Mouse (Mus musculus): ENCODE data around the gene Sdk2.

- TF ChIP-seq CTCF (IDR thresholded peaks at IDR 0.05 in 2 of 3, conservative IDR thresholded peaks at IDR 0.05 in 1 of 3; ENCODE audit: control insufficient read depth in 1 of 3, insufficient read depth in 1 of 3, low read depth in 2 of 3, low read length in 3 of 3, poor library complexity in 1 of 3, severe bottlenecking in 1 of 3) (no peak), POLR2A (IDR thresholded peaks at IDR 0.05; ENCODE audit: control insufficient read depth in 1 of 2, insufficient read depth in 1 of 2, low read depth in 1 of 2, low read length in 2 of 2, poor library complexity in 1 of 2) (no peak), EP300 (IDR thresholded peaks at IDR 0.05; ENCODE audit: low read depth in 1 of 2, low read length in 2 of 2) (no peak), RCOR1 (IDR thresholded peaks at IDR 0.05; ENCODE audit: low read depth, low read length) (no peak), SIN3A (IDR thresholded peaks at IDR 0.05; ENCODE audit: low read length) (no peak)
Observed at GRCm38 (mm10) chr11:113950904-113951615, 115.8 kb downstream of the Sdk2 start.
